Comparison of ENCODE assay signal across 12 mouse cellular contexts in the genomic region with DNA sequence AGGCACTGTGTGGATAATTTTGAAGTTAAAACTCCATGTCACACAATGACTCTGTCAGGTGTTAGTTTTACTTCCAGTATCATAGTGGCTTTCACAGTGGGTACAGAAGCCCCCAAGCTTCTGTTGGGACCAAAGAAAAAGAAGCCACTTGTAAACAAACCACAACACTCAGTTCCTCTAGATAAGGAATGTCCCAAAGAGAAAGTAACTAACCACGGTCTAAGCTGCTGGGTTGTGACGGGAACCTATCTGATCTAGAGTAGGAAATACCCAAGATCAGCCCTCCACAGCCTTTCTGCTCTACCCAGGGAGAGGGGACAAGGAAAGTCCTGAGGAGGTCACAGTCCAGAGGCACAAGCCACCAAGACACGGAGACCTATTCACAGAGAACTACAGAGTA.
A peak's percentile ranks its signal among the peaks of the same experiment; 100 is the strongest.
DNase-seq lines count a peak whose midpoint lies in the region; ATAC-seq and TF ChIP-seq lines count a peak whose summit lies in the region.
"Had no signal": no experiment of that assay in that cellular context is flagged by ENCODE, and none has a peak within 500 bp of the region (broad histone marks: within the 10 kb centered on the region; RNA-seq: fewer than 3 reads in every experiment).

No protein-coding gene starts in this region.

- TF ChIP-seq POLR2A in MEL (IDR thresholded peaks at IDR 0.05; ENCODE audit: control insufficient read depth in 1 of 2, insufficient read depth in 1 of 2, low read depth in 1 of 2, low read length in 2 of 2, poor library complexity in 1 of 2) = no peak

- intact Hi-C loops in heart, postnatal 25 days (cut with DNase I) = no loop called here

- no peak for DNase-seq in heart, postnatal 25 days (ENCODE audit: low spot score)
- DNase-seq in MEL (ENCODE audit: low read depth, low spot score) = peak; percentile 87
- DNase-seq in natural killer cell, adult 2 months (ENCODE audit: low spot score in 2 of 2) = peak; percentile 16 to 29
- DNase-seq in right cerebral cortex, postnatal 4 days = no peak
- DNase-seq in kidney, adult 11 months = no peak
- no peak for DNase-seq in spleen, postnatal 10 days (ENCODE audit: low spot score in 2 of 2)
- DNase-seq: kidney, postnatal 25 days had no signal

- H3K9me3 ChIP-seq in heart, embryonic 16.5 days (replicated peaks; ENCODE audit: control insufficient read depth, low read length) = no peaks in the 10 kb centered on the region
- H3K9me3 ChIP-seq in MEL (replicated peaks; ENCODE audit: insufficient read depth, low read length) = no peaks in the 10 kb centered on the region
- H3K9me3 ChIP-seq: embryonic facial prominence, embryonic 12.5 days; hindbrain, embryonic 15.5 days had no signal

- no peak for TF ChIP-seq RAD21 in MEL (IDR thresholded peaks at IDR 0.05; ENCODE audit: low read depth, low read length)

- 38% methylated on average over 3 of the region's 3 CpGs for WGBS in heart, embryonic 16.5 days

- H3K27ac ChIP-seq in heart, embryonic 16.5 days (ENCODE audit: low read length) = no peak overlapping the region
- peak overlapping the region; percentile 86 for H3K27ac ChIP-seq in MEL (ENCODE audit: control insufficient read depth, low read depth, low read length)
- H3K27ac ChIP-seq: hindbrain, embryonic 15.5 days had no signal

- H3K9ac ChIP-seq in heart, embryonic 16.5 days (ENCODE audit: low read length) = 0 out of 2 replicates have a peak overlapping the region, but pooled peaks have one; percentile 35
- peak overlapping the region; percentile 67 for H3K9ac ChIP-seq in MEL (ENCODE audit: control insufficient read depth, low read depth, low read length, poor library complexity, severe bottlenecking)
- H3K9ac ChIP-seq: embryonic facial prominence, embryonic 12.5 days; hindbrain, embryonic 15.5 days had no signal

- no peak overlapping the region for H3K4me3 ChIP-seq in heart, embryonic 16.5 days (ENCODE audit: low read length)
- peak overlapping the region; percentile 62 to 63 for H3K4me3 ChIP-seq in MEL (ENCODE audit: control insufficient read depth in 1 of 2, insufficient read depth in 1 of 2, low read depth in 2 of 2, low read length in 2 of 2)
- H3K4me3 ChIP-seq: embryonic facial prominence, embryonic 12.5 days; hindbrain, embryonic 15.5 days; myocyte had no signal

- TF ChIP-seq EP300 in MEL (IDR thresholded peaks at IDR 0.05; ENCODE audit: low read depth in 1 of 2, low read length in 2 of 2) = peak; percentile 82 to 87

- no peaks in the 10 kb centered on the region for H3K79me2 ChIP-seq in MEL (ENCODE audit: control insufficient read depth, insufficient read depth, low read length, poor library complexity)

- no peaks in the 10 kb centered on the region for H3K27me3 ChIP-seq in heart, embryonic 16.5 days (ENCODE audit: control insufficient read depth, insufficient read depth, low read length)
- H3K27me3 ChIP-seq in MEL (ENCODE audit: control insufficient read depth in 1 of 2, insufficient read depth in 2 of 2, low read length in 2 of 2) = no peaks in the 10 kb centered on the region
- H3K27me3 ChIP-seq: embryonic facial prominence, embryonic 12.5 days; hindbrain, embryonic 15.5 days had no signal

- TF ChIP-seq CTCF in MEL (IDR thresholded peaks at IDR 0.05 in 2 of 3, conservative IDR thresholded peaks at IDR 0.05 in 1 of 3; ENCODE audit: control insufficient read depth in 1 of 3, insufficient read depth in 1 of 3, low read depth in 2 of 3, low read length in 3 of 3, poor library complexity in 1 of 3, severe bottlenecking in 1 of 3) = no peak

- peak overlapping the region; percentile 14; the same call in 1 of the 2 replicates for H3K4me2 ChIP-seq in heart, embryonic 16.5 days (ENCODE audit: low read depth, low read length)
- H3K4me2 ChIP-seq: embryonic facial prominence, embryonic 12.5 days; hindbrain, embryonic 15.5 days had no signal

- ATAC-seq in heart, embryonic 16.5 days (replicated peaks; ENCODE audit: extremely low read depth, insufficient read depth, low FRiP score) = peak; percentile 52; the same call in 1 of the 2 replicates
- peak; percentile 89 to 92 for ATAC-seq in hematopoietic stem cell, adult 5-6 weeks (replicated peaks in 1 of 2; ENCODE audit: insufficient read depth in 1 of 2, low FRiP score in 2 of 2, low TSS enrichment in 1 of 2, low read depth in 1 of 2, poor library complexity in 2 of 2, severe bottlenecking in 2 of 2)

- no peaks in the 10 kb centered on the region for H3K36me3 ChIP-seq in heart, embryonic 16.5 days (ENCODE audit: control insufficient read depth, insufficient read depth)
- H3K36me3 ChIP-seq in MEL (ENCODE audit: control insufficient read depth in 1 of 2, insufficient read depth in 2 of 2, low read length in 2 of 2) = peaks cover 0 to 17% of the 10 kb centered on the region in 2 experiments; a peak in 2 of 4 replicates
- H3K36me3 ChIP-seq: embryonic facial prominence, embryonic 12.5 days; hindbrain, embryonic 15.5 days had no signal

- H3K4me1 ChIP-seq in heart, embryonic 16.5 days (ENCODE audit: control insufficient read depth, insufficient read depth, low read length) = 0 out of 2 replicates have a peak, but pooled peaks cover 2% of the 10 kb centered on the region
- H3K4me1 ChIP-seq in MEL (ENCODE audit: control insufficient read depth in 1 of 2, insufficient read depth in 2 of 2, low read length in 2 of 2) = peaks cover 9 to 11% of the 10 kb centered on the region in 2 experiments

TF ChIP-seq in MEL, 35 proteins besides CTCF, POLR2A, EP300 and RAD21:
- TF ChIP-seq USF2 (IDR thresholded peaks at IDR 0.05; ENCODE audit: borderline replicate concordance in 1 of 2, insufficient read depth in 1 of 2, low read depth in 1 of 2, low read length in 2 of 2) (no peak), HCFC1 (IDR thresholded peaks at IDR 0.05; ENCODE audit: low read depth, low read length) (no peak), BHLHE40 (IDR thresholded peaks at IDR 0.05; ENCODE audit: borderline replicate concordance, low read depth, low read length) (peak; percentile 20; the same call in 1 of the 2 replicates), MYC (IDR thresholded peaks at IDR 0.05; ENCODE audit: low read depth, low read length) (no peak), MAX (IDR thresholded peaks at IDR 0.05; ENCODE audit: low read length) (no peak), USF1 (IDR thresholded peaks at IDR 0.05; ENCODE audit: low read depth, low read length) (no peak), ZNF384 (IDR thresholded peaks at IDR 0.05; ENCODE audit: low read depth, low read length) (no peak), TAL1 (IDR thresholded peaks at IDR 0.05; ENCODE audit: low read length) (peak; percentile 56), NRF1 (IDR thresholded peaks at IDR 0.05; ENCODE audit: insufficient read depth, low read depth, low read length, poor library complexity, severe bottlenecking) (no peak), MAFK (IDR thresholded peaks at IDR 0.05; ENCODE audit: borderline replicate concordance, low read depth, low read length) (0 out of 2 replicates have a peak, but pooled peaks have one; percentile 33), SIN3A (IDR thresholded peaks at IDR 0.05; ENCODE audit: low read length) (peak; percentile 74), SMC3 (IDR thresholded peaks at IDR 0.05; ENCODE audit: low read depth, low read length) (no peak), CHD1 (IDR thresholded peaks at IDR 0.05; ENCODE audit: low read depth, low read length) (no peak), POLR2AphosphoS2 (IDR thresholded peaks at IDR 0.05; ENCODE audit: low read length) (no peak), MYB (IDR thresholded peaks at IDR 0.05; ENCODE audit: low read depth, low read length) (no peak), KAT2A (conservative IDR thresholded peaks at IDR 0.05; ENCODE audit: low read depth, low read length) (no peak), TBP (IDR thresholded peaks at IDR 0.05; ENCODE audit: low read depth, low read length) (no peak), CHD2 (IDR thresholded peaks at IDR 0.05; ENCODE audit: low read length) (no peak), RCOR1 (IDR thresholded peaks at IDR 0.05; ENCODE audit: low read depth, low read length) (peak; percentile 47; the same call in 1 of the 2 replicates), JUND (IDR thresholded peaks at IDR 0.05; ENCODE audit: low read depth, low read length) (no peak), ELF1 (IDR thresholded peaks at IDR 0.05; ENCODE audit: low read depth, low read length) (no peak), E2F4 (IDR thresholded peaks at IDR 0.05; ENCODE audit: borderline replicate concordance, low read depth, low read length) (no peak), MAZ (IDR thresholded peaks at IDR 0.05; ENCODE audit: low read depth, low read length) (peak; percentile 38; the same call in 1 of the 2 replicates), MEF2A (IDR thresholded peaks at IDR 0.05; ENCODE audit: extremely low read depth, insufficient replicate concordance, low read depth, low read length, poor library complexity, severe bottlenecking) (no peak), ETS1 (IDR thresholded peaks at IDR 0.05; ENCODE audit: low read depth, low read length) (peak; percentile 83), GATA1 (IDR thresholded peaks at IDR 0.05; ENCODE audit: low read depth, low read length) (peak; percentile 93), MXI1 (IDR thresholded peaks at IDR 0.05; ENCODE audit: low read depth, low read length) (peak; percentile 17; the same call in 1 of the 2 replicates), ZC3H11A (IDR thresholded peaks at IDR 0.05; ENCODE audit: low read depth, low read length) (0 out of 2 replicates have a peak, but pooled peaks have one; percentile 8), GABPA (IDR thresholded peaks at IDR 0.05; ENCODE audit: low read depth, low read length) (no peak), NELFE (IDR thresholded peaks at IDR 0.05; ENCODE audit: low read depth, low read length) (no peak), POLR2AphosphoS5 (IDR thresholded peaks at IDR 0.05; ENCODE audit: borderline replicate concordance, low read depth, low read length) (no peak), TCF12 (IDR thresholded peaks at IDR 0.05; ENCODE audit: low read depth, low read length) (peak; percentile 84), UBTF (IDR thresholded peaks at IDR 0.05; ENCODE audit: borderline replicate concordance, insufficient read depth, low read depth, low read length) (no peak), ZKSCAN1 (IDR thresholded peaks at IDR 0.05; ENCODE audit: low read depth, low read length) (no peak), ZMIZ1 (IDR thresholded peaks at IDR 0.05; ENCODE audit: low read depth, low read length) (no peak)

Comparison
In these comparisons a context has a peak if more than half of its experiments do, and no peak if none do; other contexts are left out.
1. DNase-seq: peak in MEL (single experiment) and natural killer cell, adult 2 months (2 of 2); none in heart, postnatal 25 days (single experiment), right cerebral cortex, postnatal 4 days (single experiment), kidney, adult 11 months (single experiment) and spleen, postnatal 10 days (0 of 2).